Mouse (Mus musculus): ENCODE data around the gene Stat5b. TPM values are rescaled to one million over a fixed set of nuclear protein-coding genes. Genes with fewer than 3 reads are reported as not detected.

The Stat5b gene
- polyA plus RNA-seq, 1 experiment from 2014 or later = 13.4 TPM

DNA sequence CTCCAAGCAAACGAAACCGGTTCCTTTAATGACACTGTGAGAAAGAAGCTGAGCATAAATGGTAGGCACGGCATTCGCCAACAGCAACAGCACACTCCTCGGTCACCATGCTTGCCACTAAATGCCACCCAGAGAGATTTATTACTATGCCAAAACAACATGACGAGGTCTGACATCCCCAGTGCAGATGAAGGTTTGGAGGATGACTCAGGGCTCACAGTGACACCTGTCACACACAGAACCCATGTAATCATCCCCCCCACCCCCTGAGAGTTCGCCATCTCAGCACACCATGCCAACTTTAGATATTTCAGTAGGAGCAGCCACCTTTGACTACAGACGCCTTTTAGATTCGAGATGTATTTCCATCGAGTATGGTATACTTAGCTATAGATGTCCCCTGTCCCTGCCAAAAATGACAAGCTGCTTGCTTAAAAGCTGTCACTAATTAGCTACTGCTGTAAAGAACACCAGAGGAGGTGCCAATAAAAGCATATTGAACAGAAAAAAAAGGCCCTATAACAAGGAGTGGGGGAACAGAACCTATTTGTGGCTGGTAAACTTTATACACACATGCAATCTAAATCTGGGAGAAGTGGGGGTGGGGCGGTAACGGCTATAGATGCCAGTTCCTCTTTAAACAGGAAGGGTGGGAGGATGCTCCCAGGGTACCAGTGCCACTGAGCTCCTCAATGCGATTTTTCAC lies 24.2 kb downstream of the Stat5b start:
- H3K27ac ChIP-seq (ENCODE audit: low read depth, low read length) = no peak overlapping the region
- H3K4me3 ChIP-seq (ENCODE audit: low read depth, low read length) = no peak overlapping the region
- DNase-seq (ENCODE audit: low spot score) (no peak), ATAC-seq (ENCODE audit: low FRiP score) (no peak)
- WGBS = 90% methylated on average over 13 of the region's 13 CpGs
- H3K9ac ChIP-seq (ENCODE audit: low read depth, low read length) = no peak overlapping the region
- no peaks in the 10 kb centered on the region for H3K4me1 ChIP-seq (replicated peaks; ENCODE audit: control insufficient read depth, insufficient read depth, low read length)
- H3K27me3 ChIP-seq (ENCODE audit: control insufficient read depth, insufficient read depth, low read length) = no peaks in the 10 kb centered on the region
- H3K36me3 ChIP-seq (ENCODE audit: control insufficient read depth, insufficient read depth, low read length) = no peaks in the 10 kb centered on the region
- no peaks in the 10 kb centered on the region for H3K9me3 ChIP-seq (ENCODE audit: control insufficient read depth, low read length)
- H3K4me2 ChIP-seq (replicated peaks; ENCODE audit: low read depth, low read length) = no peak overlapping the region

- Histone ChIP-seq H3K27ac (ENCODE audit: low read depth, low read length) (no peak overlapping the region), H3K36me3 (ENCODE audit: control insufficient read depth, insufficient read depth, low read length) (no peaks in the 10 kb centered on the region), H3K9me3 (ENCODE audit: control insufficient read depth, low read length) (no peaks in the 10 kb centered on the region), H3K9ac (ENCODE audit: low read depth, low read length) (no peak overlapping the region), H3K4me2 (replicated peaks; ENCODE audit: low read depth, low read length) (no peak overlapping the region), H3K4me3 (ENCODE audit: low read depth, low read length) (no peak overlapping the region), H3K27me3 (ENCODE audit: control insufficient read depth, insufficient read depth, low read length) (no peaks in the 10 kb centered on the region), H3K4me1 (replicated peaks; ENCODE audit: control insufficient read depth, insufficient read depth, low read length) (no peaks in the 10 kb centered on the region)
- WGBS = 86% methylated on average over 9 of the region's 9 CpGs
- ATAC-seq (ENCODE audit: low FRiP score) (no peak), DNase-seq (ENCODE audit: low spot score) (no peak)
Observed at GRCm38 (mm10) chr11:100825451-100825850, 25.1 kb downstream of the Stat5b start.

GRCm38 (mm10) chr11:100824496-100824895 lies 26.0 kb downstream of the Stat5b start:
- Histone ChIP-seq H3K9ac (ENCODE audit: low read depth, low read length) (no peak overlapping the region), H3K27ac (ENCODE audit: low read depth, low read length) (no peak overlapping the region), H3K4me2 (replicated peaks; ENCODE audit: low read depth, low read length) (no peak overlapping the region), H3K27me3 (ENCODE audit: control insufficient read depth, insufficient read depth, low read length) (no peaks in the 10 kb centered on the region), H3K4me1 (replicated peaks; ENCODE audit: control insufficient read depth, insufficient read depth, low read length) (no peaks in the 10 kb centered on the region), H3K9me3 (ENCODE audit: control insufficient read depth, low read length) (no peaks in the 10 kb centered on the region), H3K4me3 (ENCODE audit: low read depth, low read length) (no peak overlapping the region), H3K36me3 (ENCODE audit: control insufficient read depth, insufficient read depth, low read length) (no peaks in the 10 kb centered on the region)
- ATAC-seq (ENCODE audit: low FRiP score) (no peak), DNase-seq (ENCODE audit: low spot score) (no peak)
- 87% methylated on average over 7 of the region's 7 CpGs for WGBS

DNA sequence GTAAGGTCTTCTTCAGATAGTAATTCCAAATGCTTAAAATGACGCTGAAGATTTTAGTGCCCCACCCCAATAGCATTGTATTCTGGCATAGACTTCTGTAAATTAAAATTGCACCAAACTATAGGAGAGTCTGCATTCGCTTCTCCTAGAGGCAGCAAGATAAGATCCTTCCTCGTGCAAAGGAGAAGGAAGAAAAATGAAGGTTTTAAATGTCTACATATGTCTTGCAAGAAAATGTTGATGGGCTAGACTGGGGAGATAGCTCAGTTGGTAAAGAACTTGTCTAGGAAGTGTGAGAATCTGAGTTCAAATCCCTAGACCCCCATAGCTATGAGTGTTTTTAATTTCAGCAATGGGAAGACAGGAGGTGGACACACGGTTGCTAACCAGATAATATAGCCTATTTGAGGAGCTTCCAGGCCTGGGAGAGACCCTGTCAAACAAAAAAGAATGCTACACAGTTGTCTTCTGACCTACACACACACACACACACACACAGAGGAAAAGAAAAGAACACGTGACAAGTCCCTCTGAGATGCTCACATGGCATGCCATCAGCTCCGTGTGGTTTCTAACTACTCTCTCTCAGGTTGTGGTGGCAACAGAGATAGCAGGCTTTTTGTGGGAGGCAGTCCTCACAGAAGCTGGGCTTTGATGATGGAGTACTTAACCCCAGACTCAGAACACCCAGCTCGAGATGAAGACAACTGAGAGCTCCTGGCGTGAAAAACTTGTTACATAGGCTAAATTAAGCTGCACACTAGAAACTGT lies 26.8 kb downstream of the Stat5b start:
- Histone ChIP-seq H3K9me3 (ENCODE audit: control insufficient read depth, low read length) (no peaks in the 10 kb centered on the region), H3K36me3 (ENCODE audit: control insufficient read depth, insufficient read depth, low read length) (no peaks in the 10 kb centered on the region), H3K4me2 (replicated peaks; ENCODE audit: low read depth, low read length) (no peak overlapping the region), H3K27ac (ENCODE audit: low read depth, low read length) (no peak overlapping the region), H3K4me3 (ENCODE audit: low read depth, low read length) (no peak overlapping the region), H3K4me1 (replicated peaks; ENCODE audit: control insufficient read depth, insufficient read depth, low read length) (no peaks in the 10 kb centered on the region), H3K27me3 (ENCODE audit: control insufficient read depth, insufficient read depth, low read length) (no peaks in the 10 kb centered on the region), H3K9ac (ENCODE audit: low read depth, low read length) (no peak overlapping the region)
- ATAC-seq (ENCODE audit: low FRiP score) (no peak), DNase-seq (ENCODE audit: low spot score) (no peak)
- 79% methylated on average over 8 of the region's 8 CpGs for WGBS

- WGBS = 83% methylated on average over 12 of the region's 12 CpGs
- no peak overlapping the region for H3K4me2 ChIP-seq (replicated peaks; ENCODE audit: low read depth, low read length)
- no peaks in the 10 kb centered on the region for H3K36me3 ChIP-seq (ENCODE audit: control insufficient read depth, insufficient read depth, low read length)
- no peaks in the 10 kb centered on the region for H3K9me3 ChIP-seq (ENCODE audit: control insufficient read depth, low read length)
- no peak for DNase-seq (ENCODE audit: low spot score)
- no peak overlapping the region for H3K27ac ChIP-seq (ENCODE audit: low read depth, low read length)
- H3K27me3 ChIP-seq (ENCODE audit: control insufficient read depth, insufficient read depth, low read length) = no peaks in the 10 kb centered on the region
- no peak for ATAC-seq (ENCODE audit: low FRiP score)
- no peaks in the 10 kb centered on the region for H3K4me1 ChIP-seq (replicated peaks; ENCODE audit: control insufficient read depth, insufficient read depth, low read length)
- H3K9ac ChIP-seq (ENCODE audit: low read depth, low read length) = no peak overlapping the region
- no peak overlapping the region for H3K4me3 ChIP-seq (ENCODE audit: low read depth, low read length)
Observed at GRCm38 (mm10) chr11:100822365-100822764, 28.2 kb downstream of the Stat5b start.

GRCm38 (mm10) chr11:100821605-100822220 lies 28.8 kb downstream of the Stat5b start:
- no peak overlapping the region for H3K9ac ChIP-seq (ENCODE audit: low read depth, low read length)
- H3K27me3 ChIP-seq (ENCODE audit: control insufficient read depth, insufficient read depth, low read length) = no peaks in the 10 kb centered on the region
- H3K36me3 ChIP-seq (ENCODE audit: control insufficient read depth, insufficient read depth, low read length) = no peaks in the 10 kb centered on the region
- WGBS = 91% methylated on average over 13 of the region's 13 CpGs
- H3K27ac ChIP-seq (ENCODE audit: low read depth, low read length) = no peak overlapping the region
- H3K9me3 ChIP-seq (ENCODE audit: control insufficient read depth, low read length) = no peaks in the 10 kb centered on the region
- no peak overlapping the region for H3K4me3 ChIP-seq (ENCODE audit: low read depth, low read length)
- H3K4me2 ChIP-seq (replicated peaks; ENCODE audit: low read depth, low read length) = no peak overlapping the region
- H3K4me1 ChIP-seq (replicated peaks; ENCODE audit: control insufficient read depth, insufficient read depth, low read length) = no peaks in the 10 kb centered on the region
- ATAC-seq (ENCODE audit: low FRiP score) (no peak), DNase-seq (ENCODE audit: low spot score) (no peak)

DNA sequence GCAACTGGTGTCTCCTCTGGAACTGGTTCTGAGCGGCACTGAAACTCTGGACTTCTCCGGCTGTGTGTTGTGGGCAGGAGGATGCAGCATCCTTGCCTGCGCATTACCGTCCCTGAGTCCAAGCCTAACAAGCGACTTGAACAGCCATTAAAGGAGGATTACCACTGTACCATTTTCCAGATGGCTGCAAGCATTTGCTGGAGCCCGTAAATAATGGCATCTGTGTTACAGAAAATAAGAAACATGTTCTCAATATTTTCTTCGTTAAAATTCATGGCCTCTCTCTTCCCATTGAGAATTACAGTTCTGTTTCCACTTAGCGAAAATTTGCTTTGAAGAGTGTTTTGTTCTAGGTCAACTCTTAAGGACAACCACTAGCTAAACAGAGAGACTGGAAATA lies 30.5 kb downstream of the Stat5b start:
- ATAC-seq (ENCODE audit: low FRiP score) (no peak), DNase-seq (ENCODE audit: low spot score) (no peak)
- Histone ChIP-seq H3K4me2 (replicated peaks; ENCODE audit: low read depth, low read length) (no peak overlapping the region), H3K9me3 (ENCODE audit: control insufficient read depth, low read length) (no peaks in the 10 kb centered on the region), H3K4me1 (replicated peaks; ENCODE audit: control insufficient read depth, insufficient read depth, low read length) (no peaks in the 10 kb centered on the region), H3K27ac (ENCODE audit: low read depth, low read length) (no peak overlapping the region), H3K4me3 (ENCODE audit: low read depth, low read length) (no peak overlapping the region), H3K27me3 (ENCODE audit: control insufficient read depth, insufficient read depth, low read length) (no peaks in the 10 kb centered on the region), H3K36me3 (ENCODE audit: control insufficient read depth, insufficient read depth, low read length) (no peaks in the 10 kb centered on the region), H3K9ac (ENCODE audit: low read depth, low read length) (no peak overlapping the region)
- WGBS = 91% methylated on average over 8 of the region's 8 CpGs

- ATAC-seq (ENCODE audit: low FRiP score) = no peak
Observed at GRCm38 (mm10) chr11:100819626-100820025, 30.9 kb downstream of the Stat5b start.

More at GRCm38 (mm10) chr11:100819626-100820025, 30.9 kb downstream of the Stat5b start:
- Histone ChIP-seq H3K4me1 (replicated peaks; ENCODE audit: control insufficient read depth, insufficient read depth, low read length) (no peaks in the 10 kb centered on the region), H3K27me3 (ENCODE audit: control insufficient read depth, insufficient read depth, low read length) (no peaks in the 10 kb centered on the region), H3K4me2 (replicated peaks; ENCODE audit: low read depth, low read length) (no peak overlapping the region), H3K36me3 (ENCODE audit: control insufficient read depth, insufficient read depth, low read length) (no peaks in the 10 kb centered on the region), H3K9ac (ENCODE audit: low read depth, low read length) (no peak overlapping the region), H3K4me3 (ENCODE audit: low read depth, low read length) (no peak overlapping the region), H3K9me3 (ENCODE audit: control insufficient read depth, low read length) (no peaks in the 10 kb centered on the region), H3K27ac (ENCODE audit: low read depth, low read length) (no peak overlapping the region)
- DNase-seq (ENCODE audit: low spot score) = no peak
- WGBS = 94% methylated on average over 16 of the region's 16 CpGs
